Mouse (Mus musculus): ENCODE data around the gene Nrip2.

DNA sequence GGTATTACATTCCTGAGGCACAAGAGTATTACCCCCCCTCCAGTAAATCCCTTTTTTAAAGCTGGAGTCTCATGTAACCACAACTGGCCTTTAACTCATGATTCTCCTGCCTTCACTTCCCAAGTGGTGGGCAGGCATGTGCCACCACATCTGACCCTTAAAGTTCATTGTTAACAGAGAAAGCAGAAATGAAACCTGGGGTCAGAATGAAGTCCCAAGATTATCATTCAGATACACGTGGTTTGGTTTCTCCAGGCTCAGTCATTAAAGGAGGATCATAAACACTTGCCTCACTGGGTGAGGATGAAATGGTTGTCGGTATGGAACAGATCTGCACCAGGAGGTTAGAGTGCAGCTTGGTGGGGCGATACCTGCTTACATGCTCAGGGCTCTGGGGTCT is 17.8 kb upstream of the Nrip2 start:
- TF ChIP-seq CTCF (IDR thresholded peaks at IDR 0.05; ENCODE audit: low read depth) (no peak), EP300 (IDR thresholded peaks at IDR 0.05; ENCODE audit: low read depth) (no peak)
